Mouse (Mus musculus): ENCODE results near the gene Plekhj1. TPM values are rescaled to one million over a fixed set of nuclear protein-coding genes. Genes with fewer than 3 reads are reported as not detected.

Gene Plekhj1
- total and polyA plus RNA-seq, 2 experiments from 2014 or later, result 88.1 to 94.1 TPM

GRCm38 (mm10) chr10:80756509-80756908 is 41.9 kb downstream of the Plekhj1 start:
- Histone ChIP-seq H3K4me3 (ENCODE audit: low read depth, low read length) (peak overlapping the region; percentile 97), H3K9ac (replicated peaks; ENCODE audit: low read length, poor library complexity, severe bottlenecking) (peak overlapping the region; percentile 92; the same call in 1 of the 2 replicates), H3K4me2 (ENCODE audit: low read depth, low read length, poor library complexity, severe bottlenecking) (peak overlapping the region; percentile 94), H3K27ac (ENCODE audit: low read depth, low read length) (no peak overlapping the region), H3K9me3 (ENCODE audit: low read length) (no peaks in the 10 kb centered on the region), H3K36me3 (ENCODE audit: insufficient read depth, low read length) (no peaks in the 10 kb centered on the region), H3K27me3 (ENCODE audit: insufficient read depth, low read length) (no peaks in the 10 kb centered on the region), H3K4me1 (ENCODE audit: insufficient read depth, low read length) (peaks cover 22% of the 10 kb centered on the region)
- DNase-seq (ENCODE audit: low spot score) (no peak), ATAC-seq (ENCODE audit: low FRiP score) (no peak)
- TF ChIP-seq CTCF (IDR thresholded peaks at IDR 0.05), result no peak
- 70% methylated on average over 2 of the region's 2 CpGs for WGBS

DNA sequence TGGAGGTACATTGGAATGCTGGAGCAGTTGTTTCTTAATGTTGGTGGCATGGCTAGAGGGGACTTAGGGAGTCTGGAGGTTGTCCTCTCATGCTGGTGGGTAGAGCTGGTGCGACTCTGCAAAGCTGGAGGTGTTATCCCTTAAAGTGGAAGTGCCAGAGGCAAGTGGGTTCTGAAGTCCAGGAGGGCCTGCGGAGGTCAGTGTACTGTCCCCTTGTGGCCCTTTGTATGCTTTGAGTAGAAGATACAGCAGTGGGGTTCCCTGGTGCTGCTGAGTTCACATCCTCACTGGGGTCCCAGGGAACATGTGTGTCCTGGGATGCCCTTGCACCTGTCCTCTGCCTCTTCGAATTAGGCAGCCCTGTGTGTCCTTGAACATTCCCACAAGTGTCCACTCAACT is 42.3 kb downstream of the Plekhj1 start:
- 0 out of 2 replicates have a peak overlapping the region, but pooled peaks have one; percentile 86 for H3K27ac ChIP-seq (ENCODE audit: low read depth, low read length)
- peak overlapping the region; percentile 97 for H3K4me3 ChIP-seq (ENCODE audit: low read depth, low read length)
- H3K9ac ChIP-seq (replicated peaks; ENCODE audit: low read length, poor library complexity, severe bottlenecking), result peak overlapping the region; percentile 92
- no peaks in the 10 kb centered on the region for H3K36me3 ChIP-seq (ENCODE audit: insufficient read depth, low read length)
- peaks cover 22% of the 10 kb centered on the region for H3K4me1 ChIP-seq (ENCODE audit: insufficient read depth, low read length)
- TF ChIP-seq CTCF (IDR thresholded peaks at IDR 0.05), result no peak
- no peaks in the 10 kb centered on the region for H3K9me3 ChIP-seq (ENCODE audit: low read length)
- no peak for ATAC-seq (ENCODE audit: low FRiP score)
- no peak for DNase-seq (ENCODE audit: low spot score)
- 25% methylated on average over 3 of the region's 3 CpGs for WGBS
- peak overlapping the region; percentile 94 for H3K4me2 ChIP-seq (ENCODE audit: low read depth, low read length, poor library complexity, severe bottlenecking)
- H3K27me3 ChIP-seq (ENCODE audit: insufficient read depth, low read length), result no peaks in the 10 kb centered on the region

- Histone ChIP-seq H3K4me1 (ENCODE audit: insufficient read depth, low read length) (peaks cover 22% of the 10 kb centered on the region), H3K9ac (replicated peaks; ENCODE audit: low read length, poor library complexity, severe bottlenecking) (peak overlapping the region; percentile 92), H3K4me3 (ENCODE audit: low read depth, low read length) (peak overlapping the region; percentile 97), H3K27ac (ENCODE audit: low read depth, low read length) (peak overlapping the region; percentile 86), H3K4me2 (ENCODE audit: low read depth, low read length, poor library complexity, severe bottlenecking) (peak overlapping the region; percentile 94), H3K9me3 (ENCODE audit: low read length) (no peaks in the 10 kb centered on the region), H3K36me3 (ENCODE audit: insufficient read depth, low read length) (no peaks in the 10 kb centered on the region), H3K27me3 (ENCODE audit: insufficient read depth, low read length) (no peaks in the 10 kb centered on the region)
- no peak for TF ChIP-seq CTCF (IDR thresholded peaks at IDR 0.05)
- DNase-seq (ENCODE audit: low spot score) (peak; percentile 26), ATAC-seq (ENCODE audit: low FRiP score) (no peak)
- under 1% methylated on average over 62 of the region's 75 CpGs for WGBS
These were observed 43.0 kb downstream of the Plekhj1 start for GRCm38 (mm10) chr10:80755291-80756015.

- peaks cover 22% of the 10 kb centered on the region for H3K4me1 ChIP-seq (ENCODE audit: insufficient read depth, low read length)
- no peak for TF ChIP-seq CTCF (IDR thresholded peaks at IDR 0.05)
- no peaks in the 10 kb centered on the region for H3K9me3 ChIP-seq (ENCODE audit: low read length)
- DNase-seq (ENCODE audit: low spot score) (peak; percentile 98), ATAC-seq (ENCODE audit: low FRiP score) (peak; percentile 91)
- WGBS, result under 1% methylated on average over 50 of the region's 57 CpGs
- H3K27ac ChIP-seq (ENCODE audit: low read depth, low read length), result peak within 1 kb of the TSS; percentile 86
- no peaks in the 10 kb centered on the region for H3K27me3 ChIP-seq (ENCODE audit: insufficient read depth, low read length)
- no peaks in the 10 kb centered on the region for H3K36me3 ChIP-seq (ENCODE audit: insufficient read depth, low read length)
- H3K9ac ChIP-seq (replicated peaks; ENCODE audit: low read length, poor library complexity, severe bottlenecking), result peak within 1 kb of the TSS; percentile 92
- H3K4me3 ChIP-seq (ENCODE audit: low read depth, low read length), result peak within 1 kb of the TSS; percentile 97
- peak within 1 kb of the TSS; percentile 94 for H3K4me2 ChIP-seq (ENCODE audit: low read depth, low read length, poor library complexity, severe bottlenecking)
These were observed 43.7 kb downstream of the Plekhj1 start, which contains the start of gene Dot1l for GRCm38 (mm10) chr10:80754594-80755290. TSS of gene Dot1l (plus strand) at chr10:80755206.

GRCm38 (mm10) chr10:80752079-80752625 is 46.3 kb downstream of the Plekhj1 start:
- no peak overlapping the region for H3K27ac ChIP-seq (ENCODE audit: low read depth, low read length)
- DNase-seq (ENCODE audit: low spot score) (peak; percentile 65), ATAC-seq (ENCODE audit: low FRiP score) (0 out of 2 replicates have a peak, but pooled peaks have one; percentile 10)
- no peak for TF ChIP-seq CTCF (IDR thresholded peaks at IDR 0.05)
- peak overlapping the region; percentile 36; the same call in 1 of the 2 replicates for H3K4me2 ChIP-seq (ENCODE audit: low read depth, low read length, poor library complexity, severe bottlenecking)
- peaks cover 12% of the 10 kb centered on the region for H3K4me1 ChIP-seq (ENCODE audit: insufficient read depth, low read length)
- H3K4me3 ChIP-seq (ENCODE audit: low read depth, low read length), result peak overlapping the region; percentile 2; the same call in 1 of the 2 replicates
- H3K36me3 ChIP-seq (ENCODE audit: insufficient read depth, low read length), result no peaks in the 10 kb centered on the region
- H3K9ac ChIP-seq (replicated peaks; ENCODE audit: low read length, poor library complexity, severe bottlenecking), result no peak overlapping the region
- no peaks in the 10 kb centered on the region for H3K9me3 ChIP-seq (ENCODE audit: low read length)
- no peaks in the 10 kb centered on the region for H3K27me3 ChIP-seq (ENCODE audit: insufficient read depth, low read length)
- WGBS, result 4% methylated on average over 6 of the region's 6 CpGs

All from midbrain, postnatal 0 days (tissue).